Mouse (Mus musculus): Measurements from ENCODE around the gene Atf6b.

DNA sequence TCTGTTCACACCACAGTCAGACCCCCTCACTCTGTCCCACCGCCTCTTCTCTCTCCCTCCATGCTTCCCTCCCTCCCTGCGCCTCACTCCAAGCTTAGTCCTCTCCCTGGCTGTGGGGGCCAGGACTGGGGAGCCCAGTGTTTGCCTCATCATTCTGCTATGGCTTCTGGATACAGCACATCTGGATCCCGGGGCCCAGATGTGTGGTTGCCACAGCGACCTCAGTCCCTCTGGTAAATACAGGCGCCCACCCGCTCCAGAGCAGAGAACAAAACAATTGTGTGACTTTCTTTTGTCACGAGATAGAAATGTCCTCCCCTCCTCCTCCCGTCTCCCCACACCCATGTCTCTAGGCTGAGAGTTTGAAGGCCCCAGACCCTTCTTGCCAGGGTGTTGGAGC lies 9.7 kb downstream of the Atf6b start:
- TF ChIP-seq POLR2AphosphoS2 (IDR thresholded peaks at IDR 0.05; ENCODE audit: low read depth, low read length) (no peak), NELFE (IDR thresholded peaks at IDR 0.05; ENCODE audit: low read depth, low read length) (no peak), E2F4 (IDR thresholded peaks at IDR 0.05; ENCODE audit: insufficient replicate concordance, low read depth, low read length) (no peak), EP300 (IDR thresholded peaks at IDR 0.05; ENCODE audit: low read length) (no peak), CHD2 (IDR thresholded peaks at IDR 0.05; ENCODE audit: low read length) (no peak), TBP (conservative IDR thresholded peaks at IDR 0.05; ENCODE audit: low read depth, low read length) (no peak), PAX5 (IDR thresholded peaks at IDR 0.05; ENCODE audit: low read length) (no peak), USF1 (IDR thresholded peaks at IDR 0.05; ENCODE audit: low read depth, low read length) (no peak), MXI1 (IDR thresholded peaks at IDR 0.05; ENCODE audit: low read depth, low read length) (no peak), ZMIZ1 (IDR thresholded peaks at IDR 0.05; ENCODE audit: low read depth, low read length) (no peak), CTCF (conservative IDR thresholded peaks at IDR 0.05 in 1 of 2, IDR thresholded peaks at IDR 0.05 in 1 of 2; ENCODE audit: low read depth in 2 of 2, low read length in 2 of 2) (no peak), CHD1 (IDR thresholded peaks at IDR 0.05; ENCODE audit: low read depth, low read length) (no peak), POLR2A (IDR thresholded peaks at IDR 0.05; ENCODE audit: low read depth, low read length) (no peak)

Data from CH12.LX (cell line).